Mouse (Mus musculus): ENCODE data around the gene Got1.

- TF ChIP-seq GATA1 (IDR thresholded peaks at IDR 0.05; ENCODE audit: low read length): no peak
- no peak for TF ChIP-seq TAL1 (IDR thresholded peaks at IDR 0.05; ENCODE audit: low read length)
Observed at GRCm38 (mm10) chr19:43472781-43473180, 51.6 kb downstream of the Got1 start.
